Mouse (Mus musculus): Measurements from ENCODE around the gene Arrdc1. TPM values are rescaled to one million over a fixed set of nuclear protein-coding genes. Genes with fewer than 3 reads are reported as not detected.

Gene Arrdc1
- polyA plus RNA-seq, 1 experiment from 2014 or later: 16.1 TPM

GRCm38 (mm10) chr2:24892318-24892717 lies 42.7 kb downstream of the Arrdc1 start:
- ATAC-seq (ENCODE audit: low read depth): no peak
- H3K4me3 ChIP-seq (ENCODE audit: low read depth, low read length): no peak overlapping the region
- no peaks in the 10 kb centered on the region for H3K36me3 ChIP-seq (ENCODE audit: control insufficient read depth, insufficient read depth)
- H3K4me1 ChIP-seq (ENCODE audit: control insufficient read depth, low read depth, low read length): peaks cover 12% of the 10 kb centered on the region
- H3K9me3 ChIP-seq (replicated peaks; ENCODE audit: control insufficient read depth, low read length): no peaks in the 10 kb centered on the region
- H3K27me3 ChIP-seq (ENCODE audit: control insufficient read depth, insufficient read depth, low read depth, low read length): no peaks in the 10 kb centered on the region
- H3K9ac ChIP-seq (ENCODE audit: low read depth, low read length): no peak overlapping the region
- 77% methylated on average over 5 of the region's 5 CpGs for WGBS (ENCODE audit: insufficient replicate concordance)
- H3K4me2 ChIP-seq (ENCODE audit: low read depth, low read length): no peak overlapping the region
- H3K27ac ChIP-seq (ENCODE audit: low read length): no peak overlapping the region

- Histone ChIP-seq H3K36me3 (ENCODE audit: control insufficient read depth, insufficient read depth) (peaks cover 4% of the 10 kb centered on the region; the same call in 1 of the 2 replicates), H3K9me3 (replicated peaks; ENCODE audit: control insufficient read depth, low read length) (no peaks in the 10 kb centered on the region), H3K27ac (ENCODE audit: low read length) (no peak overlapping the region), H3K4me2 (ENCODE audit: low read depth, low read length) (no peak overlapping the region), H3K4me3 (ENCODE audit: low read depth, low read length) (no peak overlapping the region), H3K27me3 (ENCODE audit: control insufficient read depth, insufficient read depth, low read depth, low read length) (no peaks in the 10 kb centered on the region), H3K4me1 (ENCODE audit: control insufficient read depth, low read depth, low read length) (peaks cover 12% of the 10 kb centered on the region), H3K9ac (ENCODE audit: low read depth, low read length) (no peak overlapping the region)
- no peak for ATAC-seq (ENCODE audit: low read depth)
- WGBS (ENCODE audit: insufficient replicate concordance): 52% methylated on average over 6 of the region's 6 CpGs
Observed at GRCm38 (mm10) chr2:24890541-24891447, 44.3 kb downstream of the Arrdc1 start.

GRCm38 (mm10) chr2:24888895-24889294 lies 46.2 kb downstream of the Arrdc1 start:
- peaks cover 12% of the 10 kb centered on the region for H3K4me1 ChIP-seq (ENCODE audit: control insufficient read depth, low read depth, low read length)
- no peaks in the 10 kb centered on the region for H3K27me3 ChIP-seq (ENCODE audit: control insufficient read depth, insufficient read depth, low read depth, low read length)
- no peak overlapping the region for H3K4me3 ChIP-seq (ENCODE audit: low read depth, low read length)
- no peaks in the 10 kb centered on the region for H3K9me3 ChIP-seq (replicated peaks; ENCODE audit: control insufficient read depth, low read length)
- ATAC-seq (ENCODE audit: low read depth): no peak
- H3K36me3 ChIP-seq (ENCODE audit: control insufficient read depth, insufficient read depth): peaks cover 7% of the 10 kb centered on the region; the same call in 1 of the 2 replicates
- H3K4me2 ChIP-seq (ENCODE audit: low read depth, low read length): no peak overlapping the region
- H3K9ac ChIP-seq (ENCODE audit: low read depth, low read length): no peak overlapping the region
- no peak overlapping the region for H3K27ac ChIP-seq (ENCODE audit: low read length)
- 68% methylated on average over 5 of the region's 5 CpGs for WGBS (ENCODE audit: insufficient replicate concordance)

GRCm38 (mm10) chr2:24880686-24881085 lies 54.4 kb downstream of the Arrdc1 start:
- H3K27me3 ChIP-seq (ENCODE audit: control insufficient read depth, insufficient read depth, low read depth, low read length): no peaks in the 10 kb centered on the region
- no peak for ATAC-seq (ENCODE audit: low read depth)
- no peak overlapping the region for H3K27ac ChIP-seq (ENCODE audit: low read length)
- H3K36me3 ChIP-seq (ENCODE audit: control insufficient read depth, insufficient read depth): peaks cover 6% of the 10 kb centered on the region
- no peak overlapping the region for H3K4me2 ChIP-seq (ENCODE audit: low read depth, low read length)
- no peaks in the 10 kb centered on the region for H3K9me3 ChIP-seq (replicated peaks; ENCODE audit: control insufficient read depth, low read length)
- no peaks in the 10 kb centered on the region for H3K4me1 ChIP-seq (ENCODE audit: control insufficient read depth, low read depth, low read length)
- 79% methylated on average over 2 of the region's 2 CpGs for WGBS (ENCODE audit: insufficient replicate concordance)
- H3K4me3 ChIP-seq (ENCODE audit: low read depth, low read length): no peak overlapping the region
- no peak overlapping the region for H3K9ac ChIP-seq (ENCODE audit: low read depth, low read length)

Small RNA genes within 50 kb of the gene (microRNA-seq; reads per million reads assigned to microRNA genes)
- gene Gm22875: not detected

Other genes with a start within 250 kb of the Arrdc1 start
- gene Cacna1b, start 172.1 kb downstream of the Arrdc1 start, polyA plus RNA-seq (2015; fragmentation: Nextera tagmentation; extraction: Ambion mirVana): 0.01 and 0.06 TPM in 2 replicates
- 13.4 and 14.2 TPM in 2 replicates for gene Ehmt1, start 15.6 kb downstream of the Arrdc1 start, polyA plus RNA-seq (2015; fragmentation: Nextera tagmentation; extraction: Ambion mirVana)
- gene Zmynd19, start 14.5 kb upstream of the Arrdc1 start, polyA plus RNA-seq (2015; fragmentation: Nextera tagmentation; extraction: Ambion mirVana): 1.5 and 1.7 TPM in 2 replicates
- gene Dph7, start 27.1 kb upstream of the Arrdc1 start, polyA plus RNA-seq (2015; fragmentation: Nextera tagmentation; extraction: Ambion mirVana): 7.2 TPM in 2 replicates
- gene Mrpl41, start 39.8 kb upstream of the Arrdc1 start, polyA plus RNA-seq (2015; fragmentation: Nextera tagmentation; extraction: Ambion mirVana): 56.6 and 58.8 TPM in 2 replicates
- gene Pnpla7, start 40.8 kb upstream of the Arrdc1 start, polyA plus RNA-seq (2015; fragmentation: Nextera tagmentation; extraction: Ambion mirVana): 12.9 and 13.7 TPM in 2 replicates
- 9.5 and 10.8 TPM in 2 replicates for gene Nsmf, start 119.1 kb upstream of the Arrdc1 start, polyA plus RNA-seq (2015; fragmentation: Nextera tagmentation; extraction: Ambion mirVana)
- gene Entpd8, start 145.1 kb upstream of the Arrdc1 start, polyA plus RNA-seq (2015; fragmentation: Nextera tagmentation; extraction: Ambion mirVana): 5.3 and 8.0 TPM in 2 replicates
- gene Noxa1, start 159.9 kb upstream of the Arrdc1 start, polyA plus RNA-seq (2015; fragmentation: Nextera tagmentation; extraction: Ambion mirVana): 0.82 and 0.85 TPM in 2 replicates
- 1.1 and 1.3 TPM in 2 replicates for gene Nrarp, start 245.5 kb upstream of the Arrdc1 start, polyA plus RNA-seq (2015; fragmentation: Nextera tagmentation; extraction: Ambion mirVana)

Data from liver, embryonic 16.5 days (tissue).